Mouse (Mus musculus) heart, postnatal 0 days (tissue): ENCODE data around the gene Higd1b.

ENCODE experiments used
- CTCF ChIP-seq: IDR thresholded peaks from 2 replicates; pipeline ENCODE4 v1.5.1; 2016; ENCODE audit warnings: antibody characterized with exemption, control low read depth, low read depth
- EP300 ChIP-seq: IDR thresholded peaks from 2 replicates; pipeline ENCODE4 v1.6.1; 2016; ENCODE audit warnings: antibody characterized with exemption, low read depth

- TF ChIP-seq CTCF, result no peak
- no peak for TF ChIP-seq EP300
These were observed 14.4 kb upstream of the Higd1b start for GRCm38 (mm10) chr11:102821231-102821630.
